Mouse (Mus musculus): ENCODE data around the gene Ap2s1. TPM values are rescaled to one million over a fixed set of nuclear protein-coding genes. Genes with fewer than 3 reads are reported as not detected.
"Not testable (repeated sequence)": the region's sequence is repeated elsewhere in the genome, so short reads cannot be mapped to it uniquely, and the experiment has no call there.

Ap2s1 gene
- polyA plus RNA-seq, 1 experiment from 2014 or later, result 262 TPM

DNA sequence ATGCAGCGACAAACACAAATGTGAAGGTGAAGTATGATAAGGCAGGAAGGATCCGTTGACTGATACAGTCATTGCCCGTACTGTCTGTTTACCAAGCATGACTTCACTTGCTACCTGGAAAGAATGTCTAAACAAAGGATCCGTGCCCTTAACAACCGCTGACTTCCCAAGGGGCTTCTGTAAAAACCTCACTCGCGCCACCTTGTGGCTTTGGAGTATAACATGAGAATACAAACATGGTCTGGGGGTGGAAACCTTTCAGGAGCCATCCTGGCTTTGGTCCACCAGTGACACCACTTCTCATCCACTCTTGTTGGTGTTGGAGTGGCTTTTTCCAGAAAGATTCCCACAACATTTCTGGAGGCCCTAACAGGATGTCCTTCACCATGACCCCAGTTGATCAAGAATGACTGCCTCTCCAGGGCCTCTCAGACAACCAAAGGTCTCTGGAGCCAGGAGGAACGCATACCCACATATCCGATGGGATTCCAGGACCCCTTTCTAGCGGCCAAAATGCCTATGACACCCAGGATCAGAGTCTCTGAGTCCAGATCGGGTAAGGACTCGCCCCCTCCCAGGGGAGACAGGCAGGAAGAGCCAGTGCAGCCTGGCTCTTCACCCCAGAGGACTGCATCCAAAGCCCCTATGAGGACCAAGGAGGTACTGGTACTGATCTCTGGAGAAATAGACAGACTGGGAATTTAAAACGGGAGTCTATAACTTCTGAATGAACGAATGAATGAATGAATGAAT is 9.4 kb upstream of the Ap2s1 start:
- H3K9me3 ChIP-seq (replicated peaks; ENCODE audit: low read length), result no peaks in the 10 kb centered on the region
- WGBS, result 19% methylated on average over 14 of the region's 14 CpGs
- no peak overlapping the region for H3K4me2 ChIP-seq (ENCODE audit: low read length)
- ATAC-seq (replicated peaks; ENCODE audit: low FRiP score, low read depth) (peak; percentile 34), DNase-seq (ENCODE audit: low spot score) (peak; percentile 94)
- no peak overlapping the region for H3K4me3 ChIP-seq (replicated peaks; ENCODE audit: low read depth, low read length)
- H3K27ac ChIP-seq, result 0 out of 2 replicates have a peak overlapping the region, but pooled peaks have one; percentile 15
- no peak overlapping the region for H3K9ac ChIP-seq (ENCODE audit: low read depth, low read length)
- TF ChIP-seq CTCF (IDR thresholded peaks at IDR 0.05; ENCODE audit: low read depth), result peak; percentile 86
- H3K4me1 ChIP-seq (replicated peaks; ENCODE audit: insufficient read depth, low read length), result peaks cover 5% of the 10 kb centered on the region
- H3K27me3 ChIP-seq (ENCODE audit: insufficient read depth, low read length), result no peaks in the 10 kb centered on the region
- H3K36me3 ChIP-seq (ENCODE audit: insufficient read depth, low read length), result no peaks in the 10 kb centered on the region

DNA sequence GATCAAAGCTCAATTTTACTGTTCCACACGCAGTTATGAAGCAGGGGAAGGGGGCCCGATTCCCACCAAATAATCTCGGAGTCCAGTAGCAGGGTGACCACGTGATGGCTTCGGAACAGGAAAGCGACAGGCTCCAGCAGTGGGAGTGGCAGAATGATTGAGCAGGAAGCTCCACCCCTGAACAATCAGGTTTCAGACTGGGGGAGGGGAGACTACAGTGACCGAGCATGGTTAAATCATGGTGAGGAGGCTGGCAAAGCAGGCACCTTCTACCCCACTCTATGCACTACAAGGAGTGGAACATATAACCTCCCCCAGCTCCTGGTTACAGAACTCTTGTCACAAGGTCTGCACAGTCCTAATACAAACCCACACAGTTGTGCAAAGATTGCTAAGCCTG is 8.6 kb upstream of the Ap2s1 start:
- H3K9ac ChIP-seq (ENCODE audit: low read depth, low read length); H3K27ac ChIP-seq; H3K36me3 ChIP-seq (ENCODE audit: insufficient read depth, low read length); H3K9me3 ChIP-seq (replicated peaks; ENCODE audit: low read length); H3K4me1 ChIP-seq (replicated peaks; ENCODE audit: insufficient read depth, low read length); H3K27me3 ChIP-seq (ENCODE audit: insufficient read depth, low read length); H3K4me3 ChIP-seq (replicated peaks; ENCODE audit: low read depth, low read length): not testable (repeated sequence)
- peak; percentile 46 for ATAC-seq (replicated peaks; ENCODE audit: low FRiP score, low read depth)
- WGBS, result 2% methylated on average over 7 of the region's 7 CpGs
- peak overlapping the region; percentile 23 for H3K4me2 ChIP-seq (ENCODE audit: low read length)
- DNase-seq (ENCODE audit: low spot score), result peak; percentile 60

DNA sequence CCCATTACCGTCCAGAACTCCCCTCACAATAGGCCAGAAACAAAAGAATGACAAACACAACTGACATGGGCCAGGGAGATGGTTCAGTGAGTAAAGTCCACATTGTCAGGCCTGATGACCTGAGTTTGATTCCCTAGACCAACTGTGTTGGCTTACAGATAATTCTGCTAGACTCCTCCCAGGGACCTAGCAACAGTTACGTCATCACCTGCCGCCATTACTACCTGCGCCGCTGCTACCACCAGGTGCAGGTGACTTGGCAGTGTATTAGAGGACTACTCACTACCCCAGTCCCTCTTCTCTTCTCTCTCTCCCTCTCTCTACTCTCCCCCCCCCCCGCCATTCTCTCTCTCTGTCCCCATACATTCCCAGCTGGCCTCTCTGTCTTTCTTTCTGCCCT is 7.4 kb upstream of the Ap2s1 start:
- no peak overlapping the region for H3K4me3 ChIP-seq (replicated peaks; ENCODE audit: low read depth, low read length)
- no peak overlapping the region for H3K9ac ChIP-seq (ENCODE audit: low read depth, low read length)
- WGBS, result 88% methylated on average over 6 of the region's 6 CpGs
- no peak for TF ChIP-seq CTCF (IDR thresholded peaks at IDR 0.05; ENCODE audit: low read depth)
- H3K4me2 ChIP-seq (ENCODE audit: low read length), result no peak overlapping the region
- H3K4me1 ChIP-seq (replicated peaks; ENCODE audit: insufficient read depth, low read length), result peaks cover 5% of the 10 kb centered on the region
- H3K27ac ChIP-seq, result no peak overlapping the region
- no peaks in the 10 kb centered on the region for H3K27me3 ChIP-seq (ENCODE audit: insufficient read depth, low read length)
- ATAC-seq (replicated peaks; ENCODE audit: low FRiP score, low read depth) (no peak), DNase-seq (ENCODE audit: low spot score) (no peak)
- H3K9me3 ChIP-seq (replicated peaks; ENCODE audit: low read length), result no peaks in the 10 kb centered on the region
- H3K36me3 ChIP-seq (ENCODE audit: insufficient read depth, low read length), result no peaks in the 10 kb centered on the region

DNA sequence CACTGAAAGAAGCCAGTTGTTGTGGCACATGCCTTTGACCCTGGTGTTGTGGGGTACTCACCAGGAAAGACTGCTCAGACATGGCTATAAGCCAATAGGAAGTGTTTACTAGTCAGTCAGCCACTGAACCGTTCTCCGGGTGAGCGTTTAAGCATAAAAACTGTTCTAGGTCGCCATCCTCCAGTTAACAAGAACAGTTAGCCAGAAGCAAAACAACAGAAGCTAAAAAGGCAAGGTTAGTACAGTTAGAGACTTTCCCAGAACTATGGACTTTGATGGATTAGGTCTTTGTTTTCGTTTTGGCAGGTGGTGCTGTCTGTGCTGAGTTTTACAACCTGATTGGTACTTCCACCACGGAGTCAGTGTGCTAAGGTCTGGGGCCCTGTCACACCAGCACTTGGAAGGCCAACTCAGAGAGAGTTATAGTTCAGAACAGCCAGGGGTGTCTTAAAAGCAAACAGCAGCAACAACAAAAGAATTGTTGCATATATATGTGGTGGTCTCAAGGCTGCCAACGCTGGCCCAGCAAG is 6.3 kb upstream of the Ap2s1 start:
- peaks cover 5% of the 10 kb centered on the region for H3K4me1 ChIP-seq (replicated peaks; ENCODE audit: insufficient read depth, low read length)
- ATAC-seq (replicated peaks; ENCODE audit: low FRiP score, low read depth) (no peak), DNase-seq (ENCODE audit: low spot score) (peak; percentile 53)
- WGBS, result 5% methylated on average over 7 of the region's 7 CpGs
- peak overlapping the region; percentile 77 for H3K27ac ChIP-seq
- H3K4me2 ChIP-seq (ENCODE audit: low read length), result no peak overlapping the region
- no peak for TF ChIP-seq CTCF (IDR thresholded peaks at IDR 0.05; ENCODE audit: low read depth)
- H3K27me3 ChIP-seq (ENCODE audit: insufficient read depth, low read length), result no peaks in the 10 kb centered on the region
- H3K9me3 ChIP-seq (replicated peaks; ENCODE audit: low read length), result no peaks in the 10 kb centered on the region
- H3K4me3 ChIP-seq (replicated peaks; ENCODE audit: low read depth, low read length), result no peak overlapping the region
- no peaks in the 10 kb centered on the region for H3K36me3 ChIP-seq (ENCODE audit: insufficient read depth, low read length)
- no peak overlapping the region for H3K9ac ChIP-seq (ENCODE audit: low read depth, low read length)

DNA sequence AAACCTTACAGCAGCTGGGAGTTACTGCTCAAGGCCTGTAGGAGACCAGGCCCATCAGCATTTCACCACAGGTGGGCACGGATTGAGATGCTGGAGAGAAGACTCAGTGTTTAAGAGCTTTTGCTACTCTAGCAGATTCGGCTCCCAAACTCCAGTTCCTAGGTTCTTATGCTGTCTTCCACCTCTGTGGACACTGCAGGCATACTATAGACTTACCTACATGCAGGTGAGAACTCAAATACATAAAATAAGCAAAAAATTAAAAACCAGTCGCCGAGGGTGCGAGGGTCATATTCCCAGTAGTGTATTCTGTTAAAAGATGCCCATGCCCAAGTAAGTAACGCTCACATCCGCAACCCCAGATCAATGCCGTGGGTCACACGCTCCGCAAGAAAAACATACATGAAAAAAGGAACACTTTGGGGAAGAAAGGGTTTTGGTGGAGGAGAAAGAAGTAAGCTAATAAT is 571 bp upstream of the Ap2s1 start:
- ATAC-seq (replicated peaks; ENCODE audit: low FRiP score, low read depth) (no peak), DNase-seq (ENCODE audit: low spot score) (no peak)
- Histone ChIP-seq H3K4me3 (replicated peaks; ENCODE audit: low read depth, low read length) (0 out of 2 replicates have a peak overlapping the region, but pooled peaks have one; percentile 82), H3K4me2 (ENCODE audit: low read length) (peak overlapping the region; percentile 50), H3K9me3 (replicated peaks; ENCODE audit: low read length) (no peaks in the 10 kb centered on the region), H3K4me1 (replicated peaks; ENCODE audit: insufficient read depth, low read length) (peaks cover 6% of the 10 kb centered on the region; the same call in 1 of the 2 replicates), H3K27ac (no peak overlapping the region), H3K9ac (ENCODE audit: low read depth, low read length) (peak overlapping the region; percentile 35; the same call in 1 of the 2 replicates), H3K36me3 (ENCODE audit: insufficient read depth, low read length) (no peaks in the 10 kb centered on the region), H3K27me3 (ENCODE audit: insufficient read depth, low read length) (no peaks in the 10 kb centered on the region)
- no peak for TF ChIP-seq CTCF (IDR thresholded peaks at IDR 0.05; ENCODE audit: low read depth)
- 47% methylated on average over 10 of the region's 10 CpGs for WGBS

DNA sequence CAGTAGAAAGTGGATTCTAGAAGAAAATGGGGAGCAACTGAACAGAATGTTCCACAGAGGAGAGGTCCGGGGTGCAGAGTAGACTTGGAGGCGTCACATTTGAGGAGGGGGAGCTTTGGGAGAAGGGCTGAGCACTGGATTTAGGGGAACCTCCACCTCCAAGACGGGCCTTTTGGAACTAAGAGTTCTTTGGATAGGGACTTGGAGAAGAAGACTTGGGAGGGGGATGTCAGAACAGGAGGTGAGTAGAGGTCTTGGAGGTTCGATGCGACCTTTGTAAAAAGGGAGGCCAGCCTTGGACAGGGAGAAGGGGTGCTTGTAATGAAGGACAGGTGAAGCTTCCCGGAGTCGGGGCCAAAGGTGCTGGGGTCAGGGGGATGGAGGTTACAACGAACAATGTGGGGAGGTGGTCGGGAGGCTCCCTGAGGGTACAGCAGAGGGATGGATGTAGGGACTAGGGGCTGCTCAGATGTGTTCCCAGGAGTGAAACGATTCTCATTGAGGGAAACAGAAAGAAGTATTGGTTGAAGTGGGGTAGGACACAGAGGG is 920 bp downstream of the Ap2s1 start:
- Histone ChIP-seq H3K4me3 (replicated peaks; ENCODE audit: low read depth, low read length) (peak overlapping the region; percentile 82), H3K36me3 (ENCODE audit: insufficient read depth, low read length) (peaks cover 12% of the 10 kb centered on the region; the same call in 1 of the 2 replicates), H3K9ac (ENCODE audit: low read depth, low read length) (peak overlapping the region; percentile 89), H3K9me3 (replicated peaks; ENCODE audit: low read length) (no peaks in the 10 kb centered on the region), H3K27me3 (ENCODE audit: insufficient read depth, low read length) (no peaks in the 10 kb centered on the region), H3K27ac (peak overlapping the region; percentile 65), H3K4me2 (ENCODE audit: low read length) (peak overlapping the region; percentile 80), H3K4me1 (replicated peaks; ENCODE audit: insufficient read depth, low read length) (peaks cover 6% of the 10 kb centered on the region; the same call in 1 of the 2 replicates)
- ATAC-seq (replicated peaks; ENCODE audit: low FRiP score, low read depth) (no peak), DNase-seq (ENCODE audit: low spot score) (no peak)
- 48% methylated on average over 10 of the region's 10 CpGs for WGBS
- TF ChIP-seq CTCF (IDR thresholded peaks at IDR 0.05; ENCODE audit: low read depth), result no peak

All from kidney, postnatal 0 days (tissue).